Mouse (Mus musculus) lung, adult 18-20 months (tissue): ENCODE measurements around the gene Chst12.

Experiments used
- DNase-seq, 2 experiments: peaks; one replicate each; pipeline ENCODE4 v3.0.0; 2022; ENCODE audit warnings: mixed read lengths in 2 of 2

The Chst12 gene

DNA sequence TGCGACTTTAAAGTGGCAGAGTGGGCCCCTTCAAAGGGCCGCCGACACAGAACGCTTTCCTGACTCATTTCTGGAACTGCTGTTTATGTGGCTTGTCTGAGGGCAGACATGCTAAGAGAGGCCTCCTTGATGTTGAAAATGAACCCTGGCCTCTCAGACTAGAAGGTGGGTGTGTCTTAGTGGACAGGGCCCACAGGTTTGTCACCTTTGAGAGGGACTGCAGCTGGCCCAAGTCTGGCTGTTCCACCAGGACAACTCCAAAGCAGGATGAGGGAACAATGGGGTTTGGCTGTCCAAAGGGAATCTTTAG lies 12.5 kb downstream of the Chst12 start:
- DNase-seq = no peak

DNA sequence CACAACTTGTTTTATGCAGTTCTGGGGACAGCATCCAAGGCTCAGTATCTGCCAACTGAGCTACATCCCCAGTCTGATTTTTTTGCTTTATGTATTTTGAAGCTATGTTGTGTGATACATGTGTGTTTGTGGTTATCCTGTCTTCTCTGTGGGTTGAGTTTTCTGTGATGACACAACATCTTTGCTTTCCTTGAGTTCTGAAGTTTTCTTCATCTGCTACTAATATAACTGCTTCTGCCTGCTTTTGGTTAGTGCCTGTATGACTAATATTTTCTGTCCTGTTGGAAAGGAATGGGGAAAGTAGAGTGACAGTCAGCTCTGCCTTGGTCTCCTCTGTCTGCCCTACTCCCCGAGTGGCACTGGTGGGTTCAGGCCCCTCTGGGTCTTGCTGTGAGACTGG lies 15.8 kb downstream of the Chst12 start:
- DNase-seq = no peak

DNA sequence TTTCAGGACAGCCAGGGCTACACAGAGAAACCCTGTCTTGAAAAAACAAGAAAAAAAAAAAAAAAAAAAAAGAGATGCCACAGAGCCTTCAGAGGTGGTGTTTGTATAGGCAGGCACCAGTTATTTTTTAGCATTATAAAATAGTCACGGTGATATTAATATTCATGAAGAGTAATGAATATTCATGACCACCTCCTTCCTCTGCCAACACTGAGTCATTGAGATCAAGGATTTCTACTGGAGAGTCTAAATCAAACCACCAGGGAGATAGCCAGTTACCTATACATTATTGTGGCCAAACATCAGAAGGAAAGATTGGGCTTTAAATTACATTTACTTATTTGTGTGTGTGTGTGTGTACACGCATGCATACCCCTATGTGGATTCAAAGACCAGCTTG lies 21.4 kb downstream of the Chst12 start:
- DNase-seq = no peak

DNA sequence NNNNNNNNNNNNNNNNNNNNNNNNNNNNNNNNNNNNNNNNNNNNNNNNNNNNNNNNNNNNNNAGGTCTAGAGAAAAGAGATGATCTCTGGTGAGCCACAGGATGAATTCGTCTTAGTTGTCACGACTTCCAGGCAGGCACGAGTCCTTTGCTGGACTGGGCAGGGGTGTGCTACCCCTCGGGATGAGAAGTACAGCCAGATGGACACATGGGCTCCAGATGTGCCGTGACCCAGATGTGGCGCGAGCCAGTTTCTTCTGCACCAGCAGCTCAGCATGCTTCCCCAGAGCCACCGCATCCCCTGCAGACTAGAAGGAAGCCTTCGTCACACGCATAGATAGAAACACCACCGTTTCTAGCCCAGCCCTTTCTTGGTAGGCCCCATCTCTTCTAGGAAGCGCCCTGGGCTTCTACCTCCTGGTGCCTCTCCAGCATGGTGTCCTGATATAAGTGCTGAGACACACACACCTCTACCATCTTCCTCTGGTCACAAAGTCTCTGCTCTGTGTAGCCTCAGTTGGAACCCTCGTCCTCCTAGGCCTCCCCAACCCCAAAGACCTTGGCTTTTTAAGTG lies 32.8 kb downstream of the Chst12 start:
- no peak for DNase-seq

DNA sequence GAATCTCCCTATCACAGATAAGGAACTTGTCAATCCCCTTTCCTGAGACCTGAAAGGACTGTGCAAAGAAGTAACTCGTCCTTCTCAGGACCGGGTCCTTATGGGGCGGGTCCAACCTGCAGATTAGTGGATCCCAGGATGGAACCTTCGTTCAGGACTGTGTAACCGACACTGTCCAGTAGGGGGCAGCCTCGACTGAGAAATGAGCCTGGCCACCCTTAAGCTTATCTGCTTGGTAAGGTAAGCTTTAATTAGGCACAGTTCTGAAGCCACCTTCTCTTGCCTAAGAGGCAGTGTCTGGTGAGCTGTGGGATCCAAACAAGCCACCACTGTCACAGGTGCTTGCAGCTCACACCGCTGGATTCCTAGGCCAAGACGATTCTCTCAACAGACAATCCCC lies 34.8 kb downstream of the Chst12 start:
- DNase-seq = peak; percentile 73 to 77

DNA sequence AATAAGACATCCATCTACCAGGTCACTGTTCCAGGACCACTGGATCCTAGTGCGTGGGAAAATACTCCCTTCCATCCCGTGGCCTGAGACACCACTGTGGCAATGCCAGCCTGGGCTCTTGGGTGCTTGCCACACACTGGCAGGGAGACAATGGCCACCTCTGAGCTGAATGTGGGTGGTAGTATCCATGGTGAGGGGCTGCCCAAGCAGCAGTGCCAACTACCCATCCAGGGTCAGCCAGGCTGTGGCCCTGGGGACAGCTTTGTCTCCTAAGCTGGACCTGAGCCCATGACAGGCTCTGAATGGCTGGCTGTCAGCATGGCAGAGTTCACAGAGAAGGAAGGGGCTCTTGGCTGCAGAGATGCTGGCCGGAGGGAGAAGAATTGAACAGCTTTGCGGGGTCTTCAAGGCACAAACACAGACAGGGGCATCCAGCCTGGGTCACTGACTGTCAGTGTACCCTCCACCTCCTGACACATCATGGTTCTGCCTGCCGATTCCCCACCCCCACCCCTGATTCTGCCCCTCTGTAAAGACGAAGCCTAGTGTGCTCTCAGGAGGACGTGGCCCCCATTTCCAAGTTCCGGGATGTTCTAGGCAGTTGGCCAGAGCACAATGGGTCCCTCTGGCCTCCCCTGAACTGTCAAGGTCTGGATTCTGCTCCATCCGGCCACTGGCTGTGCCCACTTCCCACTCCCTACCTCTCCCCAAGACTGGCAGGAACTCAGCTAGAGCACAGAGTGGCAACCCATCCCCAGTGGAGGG lies 37.6 kb downstream of the Chst12 start:
- DNase-seq = no peak

DNA sequence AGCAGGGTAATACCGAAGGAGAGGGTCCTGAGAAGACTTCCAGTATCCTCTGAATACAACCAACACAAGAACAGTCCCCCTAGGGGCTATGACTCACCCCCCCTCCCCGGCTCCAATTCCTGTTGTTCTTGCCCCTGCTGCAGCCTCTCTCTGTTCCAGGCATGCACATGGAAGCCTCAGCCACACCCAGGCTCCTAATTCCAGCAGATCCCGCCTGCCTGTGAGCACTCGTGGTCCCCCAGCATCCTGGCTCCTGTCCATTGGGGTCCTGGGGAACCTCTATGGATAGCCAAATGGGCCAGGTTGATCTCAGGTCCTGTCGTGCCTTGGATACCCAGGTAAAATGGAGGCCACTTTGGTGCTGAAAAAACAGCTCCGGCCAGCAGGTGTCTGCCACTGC lies 40.3 kb downstream of the Chst12 start:
- DNase-seq = no peak

DNA sequence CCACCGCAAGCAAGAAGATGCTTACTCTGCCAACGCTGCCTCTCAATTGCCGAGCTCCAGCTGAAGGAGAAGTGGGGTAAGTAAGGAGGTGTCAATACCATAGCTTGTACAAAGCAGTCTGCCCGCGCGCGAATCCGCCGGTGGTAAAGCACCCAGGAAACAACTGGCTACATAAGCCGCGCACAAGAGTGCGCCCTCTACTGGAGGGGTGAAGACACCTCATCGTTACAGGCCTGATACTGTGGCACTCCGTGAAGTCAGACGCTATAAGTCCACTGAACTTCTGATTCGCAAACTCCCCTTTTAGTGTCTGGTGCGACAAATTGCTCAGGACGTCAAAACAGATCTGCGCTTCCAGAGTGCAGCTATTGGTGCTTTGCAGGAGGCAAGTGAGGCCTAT lies 41.0 kb downstream of the Chst12 start:
- DNase-seq = no peak

DNA sequence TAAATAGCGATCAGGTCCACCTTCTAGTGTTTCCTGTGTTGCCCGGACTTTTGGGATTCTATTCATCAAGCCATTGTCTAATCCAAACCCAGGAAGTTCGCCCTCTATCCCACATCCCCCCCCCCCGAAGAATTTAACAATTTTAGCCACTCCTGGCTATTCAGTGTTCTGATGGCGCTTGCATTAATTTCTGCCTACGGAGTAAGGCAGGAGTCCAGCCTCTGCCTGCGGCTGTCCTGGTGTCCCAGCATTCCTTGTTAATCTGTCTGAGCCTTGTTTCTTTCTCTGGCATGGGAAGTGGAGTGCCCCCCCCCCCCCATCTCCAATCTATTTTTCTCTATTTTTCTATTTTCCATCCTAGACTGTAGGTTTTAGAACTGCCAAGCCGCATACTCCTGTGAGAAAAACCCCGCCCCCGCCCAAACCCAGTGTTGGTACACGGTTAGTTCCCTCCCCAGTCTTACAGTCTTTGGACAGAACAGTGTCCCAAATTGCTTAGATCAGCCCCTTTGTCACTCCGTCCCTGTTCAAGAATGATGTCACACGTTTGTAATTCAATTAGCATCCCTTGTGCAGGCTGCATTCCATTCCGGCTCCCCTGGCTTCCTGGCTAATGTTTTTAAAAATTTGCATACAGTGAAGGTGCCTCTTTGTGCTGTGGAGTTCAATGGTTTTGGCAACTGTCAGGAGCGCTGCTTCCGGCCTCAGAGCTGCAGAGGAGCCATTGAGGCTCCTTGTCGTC lies 44.1 kb downstream of the Chst12 start:
- DNase-seq = no peak

DNA sequence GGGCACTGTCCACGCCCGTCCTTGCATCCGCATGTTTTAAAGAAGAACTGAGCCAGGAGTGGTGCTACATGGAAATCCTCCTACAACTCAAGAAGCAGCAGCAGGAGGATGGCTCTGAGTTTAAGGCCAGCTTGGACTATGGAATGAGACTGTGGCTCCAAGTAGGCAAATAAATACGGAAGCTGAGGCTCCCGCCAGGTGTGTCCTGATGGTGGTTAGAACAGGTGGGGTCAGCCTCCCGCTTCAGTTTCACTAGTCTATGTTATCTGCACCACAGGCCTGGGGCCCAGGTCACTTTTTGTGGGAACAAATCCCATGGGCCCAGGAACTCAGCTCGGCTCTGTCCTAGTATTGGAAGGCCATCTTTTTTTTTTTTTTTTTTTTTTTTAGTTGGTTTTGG lies 48.4 kb downstream of the Chst12 start:
- DNase-seq = no peak

DNA sequence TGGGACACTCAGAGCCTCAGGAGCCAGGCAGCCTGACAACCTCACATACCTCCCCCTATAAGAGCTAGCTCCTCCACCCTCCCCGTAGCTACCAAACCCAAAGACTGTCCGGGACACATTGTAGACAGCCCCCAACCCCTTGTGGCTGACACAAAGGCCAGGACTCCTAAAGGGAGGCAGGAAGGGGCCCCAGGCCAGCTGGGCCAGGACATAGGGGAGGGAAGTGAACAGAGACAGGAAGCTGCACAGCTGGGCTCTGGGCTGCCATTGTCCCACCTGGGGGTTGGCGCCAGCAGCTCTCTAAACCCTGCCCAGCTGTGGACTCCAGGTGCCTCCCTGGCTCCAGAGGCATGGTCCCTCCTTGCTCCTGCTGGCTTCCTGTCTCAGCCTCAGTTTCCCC lies 51.5 kb downstream of the Chst12 start:
- no peak for DNase-seq

DNA sequence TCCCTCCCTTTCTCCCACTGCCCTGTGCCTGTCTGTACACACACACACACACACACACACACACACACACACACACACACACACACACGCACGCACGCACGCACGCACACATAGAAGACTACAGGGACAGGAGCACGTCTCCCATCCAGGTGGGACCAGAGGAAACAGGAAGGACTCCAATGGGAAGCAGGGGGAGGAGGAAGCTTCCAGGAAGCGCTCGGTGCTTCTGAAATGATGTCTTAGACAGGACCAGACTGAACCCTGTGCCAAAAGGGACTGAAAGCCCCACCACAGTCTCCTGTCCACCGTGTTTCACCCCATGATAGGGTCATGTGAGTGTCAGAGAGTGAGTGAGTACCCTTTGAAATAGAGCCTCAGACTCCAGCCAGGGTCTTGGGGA lies 57.3 kb downstream of the Chst12 start:
- no peak for DNase-seq

DNA sequence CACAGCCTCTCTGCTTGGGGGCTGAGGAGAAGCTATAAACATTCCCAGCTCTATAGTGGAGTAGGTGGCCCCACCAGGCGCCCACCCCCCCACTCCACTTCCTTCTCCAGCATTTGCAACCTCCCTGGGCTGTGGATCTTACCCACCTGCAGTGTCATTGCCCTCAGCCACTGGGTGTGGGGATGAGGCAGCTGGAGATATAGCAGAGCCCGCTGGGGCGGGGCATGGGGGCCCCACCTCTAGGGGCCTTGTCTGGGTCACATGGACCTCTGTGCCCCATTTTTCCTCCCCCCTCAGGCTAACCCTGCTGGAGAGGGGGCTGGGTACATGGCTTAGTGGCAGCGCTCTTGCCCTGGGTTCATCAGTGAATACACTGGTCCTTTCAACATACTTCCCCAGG lies 59.5 kb downstream of the Chst12 start, which contains the start of gene Grifin:
TSS of gene Grifin (minus strand) at position 176 of the 400 bp plus-strand sequence.
- no peak for DNase-seq

DNA sequence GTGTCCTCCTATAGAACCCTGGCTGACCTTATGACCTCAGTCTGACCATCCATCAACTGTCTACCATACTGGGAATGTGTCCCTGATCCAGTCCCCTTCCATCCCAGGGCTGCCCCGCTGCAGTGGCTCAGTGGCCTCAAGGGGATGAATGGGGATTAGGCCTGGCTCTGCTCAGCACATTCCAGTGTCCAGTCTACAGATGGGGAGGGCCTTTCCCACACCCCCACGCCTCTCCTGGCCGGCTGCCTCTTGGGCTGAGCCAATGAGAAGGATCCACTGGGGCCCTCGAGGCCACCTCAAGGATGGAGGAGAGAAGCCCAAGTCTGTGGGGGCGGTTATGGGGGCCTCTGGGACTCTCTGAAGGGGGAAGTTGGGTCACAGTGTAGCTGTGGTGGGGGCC lies 60.1 kb downstream of the Chst12 start:
- no peak for DNase-seq

DNA sequence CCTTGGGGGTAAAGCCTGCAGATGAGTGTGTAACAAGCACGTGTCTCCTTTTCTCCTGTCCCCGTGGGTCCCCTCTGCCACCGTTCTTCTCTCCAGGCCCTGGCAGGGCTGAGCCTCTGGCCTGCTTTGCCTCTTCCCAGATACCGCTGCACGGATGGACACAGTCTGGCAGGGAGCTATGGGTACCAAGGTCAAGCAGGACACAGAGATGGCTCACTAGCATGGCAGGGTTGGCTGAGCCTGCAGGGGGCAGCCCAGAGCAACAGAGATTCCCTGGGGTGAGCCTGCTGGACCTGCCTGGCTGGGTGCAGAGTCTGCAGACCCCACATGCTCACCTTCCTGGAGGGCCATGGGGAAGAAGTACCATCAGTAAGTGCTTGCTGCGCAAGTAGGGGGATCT lies 60.5 kb downstream of the Chst12 start:
- peak; percentile 25 to 32 for DNase-seq

DNA sequence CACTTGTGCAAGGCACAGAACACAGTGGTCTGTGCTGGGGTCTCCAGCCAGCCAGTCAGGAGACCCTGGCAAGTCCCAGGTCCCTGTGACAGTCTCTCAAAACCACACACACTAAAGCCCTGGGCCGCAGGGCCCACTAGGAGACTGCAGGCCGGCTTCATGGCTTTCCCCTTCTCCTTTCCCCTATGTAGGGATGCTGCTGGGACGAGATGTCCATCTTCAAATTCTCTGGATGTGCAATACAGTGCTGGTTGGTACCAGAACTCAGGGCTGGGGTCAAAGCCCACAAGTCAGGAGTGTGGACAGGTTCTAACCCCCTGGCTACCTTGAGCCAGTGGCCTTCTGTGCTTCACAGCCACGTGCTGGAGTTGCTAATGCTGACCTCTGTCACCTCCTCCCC lies 60.9 kb downstream of the Chst12 start:
- no peak for DNase-seq

DNA sequence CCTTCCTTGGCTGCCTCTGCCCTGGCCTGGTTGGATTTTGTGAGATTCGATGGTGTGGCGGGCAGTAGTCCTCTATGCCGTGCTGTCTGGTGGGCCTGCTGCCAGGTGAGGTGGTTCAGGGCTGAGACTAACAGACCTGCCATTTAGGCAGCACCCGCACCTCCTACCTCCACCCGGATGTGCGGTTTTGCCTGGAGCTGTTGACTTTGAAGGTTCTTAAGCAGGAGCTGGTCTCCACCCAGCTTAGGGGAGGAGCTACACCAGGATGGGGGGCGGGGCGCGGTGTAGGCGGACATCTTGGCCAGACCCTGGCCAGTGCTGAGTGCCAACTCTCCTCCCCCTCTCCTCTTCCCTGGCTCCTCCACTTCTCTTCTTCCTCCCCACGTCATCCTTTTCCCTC lies 62.0 kb downstream of the Chst12 start:
- peak; percentile 83 for DNase-seq

DNA sequence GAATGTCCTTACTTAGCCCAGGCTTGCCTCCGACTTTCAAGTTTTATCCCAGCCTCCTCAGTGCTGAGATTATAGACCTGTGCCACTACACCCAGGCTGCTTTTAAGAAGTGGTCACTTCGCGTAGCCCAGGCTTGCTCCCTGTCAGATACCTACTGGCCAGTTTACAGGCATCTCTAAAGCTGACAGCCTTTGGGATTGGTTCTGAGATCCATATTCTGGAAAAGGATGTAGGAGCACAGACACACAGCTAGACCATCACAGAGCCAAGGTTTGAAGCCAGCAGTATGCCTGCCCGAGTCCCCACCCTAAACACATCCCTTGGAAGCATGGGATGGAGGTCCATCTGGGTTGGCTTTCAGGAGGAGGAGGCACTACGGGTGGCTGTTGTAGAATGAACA lies 62.4 kb downstream of the Chst12 start:
- DNase-seq = no peak

DNA sequence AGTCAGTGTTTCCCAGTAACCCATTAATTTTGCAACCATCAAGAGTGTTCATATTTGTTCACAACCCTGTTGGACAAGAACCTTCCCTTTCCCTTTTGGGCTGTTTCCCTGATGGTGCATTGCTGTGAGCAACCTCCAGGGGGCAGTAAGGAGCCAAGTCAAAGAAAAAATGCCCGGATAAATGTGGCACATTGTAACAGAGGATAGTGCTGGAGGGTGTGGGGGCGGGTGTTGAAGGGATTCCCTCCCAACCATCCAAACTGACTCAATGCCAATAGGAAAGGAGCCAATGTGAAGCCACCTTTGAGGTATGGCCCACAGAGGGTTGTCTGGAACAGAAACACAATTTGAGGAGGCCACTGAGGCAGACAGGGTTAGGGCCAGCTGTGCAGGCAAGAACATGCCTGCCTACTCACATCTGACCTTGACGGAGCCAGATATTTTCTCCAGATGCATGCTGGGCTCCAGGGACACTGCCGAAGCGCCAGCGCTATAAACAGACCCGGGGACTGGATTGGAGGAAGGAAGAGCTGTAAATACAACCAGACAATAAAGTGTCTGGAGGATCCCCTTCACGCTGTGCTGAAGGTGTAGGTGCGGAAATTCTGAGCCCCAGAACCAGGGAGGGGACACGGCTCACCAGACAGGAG lies 63.1 kb downstream of the Chst12 start:
- DNase-seq = peak; percentile 62 to 69

DNA sequence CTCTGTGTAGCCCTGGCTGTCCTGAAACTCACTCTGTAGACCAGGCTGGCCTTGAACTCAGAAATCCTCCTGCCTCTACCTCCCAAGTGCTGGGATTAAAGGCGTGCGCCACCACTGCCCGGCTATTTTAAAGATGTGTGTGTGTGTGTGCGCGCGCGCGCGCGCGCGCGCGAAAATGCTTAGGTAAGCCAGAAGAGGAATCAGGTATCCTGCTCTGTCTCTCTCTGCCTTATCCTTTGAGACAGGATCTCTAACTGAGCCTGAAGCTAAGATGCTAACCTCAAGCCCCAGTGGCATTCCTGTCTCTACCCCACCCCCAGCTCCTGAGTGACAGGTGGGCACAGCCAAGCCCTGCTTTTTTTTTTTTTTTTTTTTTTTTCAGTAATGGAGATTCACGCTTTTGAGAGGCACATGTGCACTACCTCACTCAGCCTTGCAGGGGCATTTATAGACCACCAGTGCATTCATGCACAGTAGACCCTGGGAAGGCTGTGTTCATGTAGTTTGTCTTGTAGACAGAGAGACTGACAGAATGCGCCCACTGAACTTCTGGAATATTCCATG lies 63.8 kb downstream of the Chst12 start:
- no peak for DNase-seq

DNA sequence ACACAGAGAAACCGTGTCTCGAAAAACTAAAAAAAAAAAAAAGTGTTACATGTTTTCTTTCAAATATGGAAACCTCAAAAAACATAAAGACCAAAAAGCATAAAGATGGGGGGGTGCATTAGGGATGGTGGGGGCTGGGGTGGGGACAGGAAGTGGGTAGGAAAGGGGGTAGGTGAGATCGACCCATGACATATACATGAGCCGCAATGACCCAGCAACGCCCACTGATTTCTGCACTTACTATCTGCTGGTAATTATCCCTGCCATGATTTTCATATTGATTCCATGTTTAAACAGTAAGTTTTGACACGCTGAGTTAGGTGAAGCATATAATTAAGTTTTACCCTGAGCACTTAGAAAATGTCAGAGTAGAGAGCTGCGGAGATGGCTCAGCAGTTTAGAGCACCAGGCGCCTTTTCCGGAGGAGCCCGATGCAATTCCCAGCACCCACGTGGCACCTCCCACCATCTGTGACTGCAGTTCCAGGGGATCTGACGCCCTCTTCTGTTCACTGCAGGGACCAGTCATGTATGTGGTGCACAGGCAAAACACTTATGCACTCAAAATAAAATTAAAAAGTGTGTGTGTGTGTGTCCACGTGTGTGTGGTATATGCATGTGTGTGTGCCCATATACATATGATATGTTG lies 65.0 kb downstream of the Chst12 start:
- no peak for DNase-seq

DNA sequence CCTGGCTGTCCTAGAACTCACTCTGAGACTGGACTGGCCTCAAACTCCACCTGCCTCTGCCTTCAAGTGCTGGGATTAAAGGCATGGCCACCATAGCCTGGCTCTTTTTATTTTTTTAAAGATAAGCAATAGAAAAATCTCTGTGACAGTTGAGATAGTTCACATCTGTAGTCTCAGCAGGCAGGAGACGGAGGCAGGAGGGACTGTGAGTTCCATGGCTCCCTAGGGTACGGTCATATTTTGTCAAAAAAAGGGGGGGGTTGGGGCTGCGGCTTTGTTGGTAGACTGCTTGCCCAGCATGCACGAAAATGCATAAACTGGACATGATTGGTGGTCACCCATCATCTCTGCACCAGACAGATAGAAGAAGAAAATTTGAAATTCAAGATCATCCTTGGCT lies 65.9 kb downstream of the Chst12 start:
- DNase-seq = no peak

DNA sequence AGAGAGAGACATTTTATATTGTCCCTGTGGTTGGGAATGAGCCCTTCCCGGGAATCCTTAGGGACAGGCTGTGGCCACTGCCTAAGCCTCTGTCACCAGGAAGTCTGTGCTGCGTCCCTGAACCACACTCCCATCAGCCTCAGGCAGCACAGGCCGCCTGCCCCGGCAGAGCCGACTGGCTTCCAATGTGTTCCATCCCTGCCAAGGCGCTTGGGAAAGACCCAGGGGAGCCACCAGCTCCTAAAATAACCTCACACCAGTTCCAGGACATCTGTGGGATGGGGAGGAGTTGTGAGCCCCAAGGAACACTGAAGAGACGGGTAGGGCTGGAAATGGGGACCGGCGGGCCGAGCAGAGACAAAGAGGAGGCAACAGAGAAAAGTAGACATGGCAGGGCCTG lies 66.3 kb downstream of the Chst12 start:
- peak; percentile 46 to 51 for DNase-seq
